Mouse (Mus musculus) yolk sac, embryonic 10.5 days (tissue): ENCODE measurements at regions not wholly inside any gene's neighbourhood (a gene's known extent, or its start where the extent isn't known, plus 50 kb on each side); places are given as distances from the start of the nearest gene placed in this dataset.

ENCODE experiments used
- DNase-seq: peaks from one replicate; pipeline ENCODE4 v3.0.0-alpha.2; 2017; ENCODE audit warnings: low spot score

DNA sequence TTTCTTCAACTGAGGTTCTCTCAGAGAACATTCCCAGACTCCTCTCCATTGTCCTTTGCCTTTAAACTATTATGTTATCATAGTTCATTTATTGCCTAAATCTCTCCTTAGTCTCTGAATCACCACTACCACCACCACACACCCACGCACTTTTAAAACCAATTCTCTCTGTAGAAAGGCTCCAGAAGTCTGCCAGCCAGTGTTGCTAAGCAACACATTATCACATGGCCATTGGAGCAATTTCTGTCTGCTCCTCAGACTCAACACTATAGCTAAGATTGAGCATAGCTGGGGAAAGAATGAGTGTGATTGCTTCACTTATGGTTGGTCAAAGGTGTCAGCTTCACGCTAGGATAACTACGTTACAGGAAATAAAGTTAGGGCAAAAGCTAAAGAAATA lies 59.3 kb downstream of the Trap1a start:
- DNase-seq, result no peak

GRCm38 (mm10) chrX:139416701-139417100 lies 63.5 kb upstream of the D330045A20Rik start:
- DNase-seq, result peak; percentile 17

DNA sequence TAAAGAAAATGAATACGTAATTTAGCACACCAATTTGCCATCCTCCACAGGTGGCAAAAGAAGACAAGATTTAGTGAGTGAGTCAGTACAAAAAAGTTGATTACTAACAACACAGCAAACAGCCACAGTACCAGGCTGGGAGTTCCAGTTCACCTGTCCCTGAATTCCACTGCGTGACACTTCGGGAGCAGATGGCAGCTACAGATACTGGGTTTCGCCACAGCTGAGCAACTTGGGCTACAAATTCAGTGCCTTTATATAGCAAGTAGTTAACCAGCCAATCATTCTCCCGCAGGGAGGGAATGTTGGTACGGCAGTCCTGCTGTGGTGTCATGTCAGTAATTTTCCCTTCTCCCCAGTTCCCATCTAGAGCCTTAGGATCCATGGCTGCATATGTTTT lies 60.3 kb upstream of the D330045A20Rik start:
- DNase-seq, result no peak

GRCm38 (mm10) chrX:139424307-139424706 lies 55.9 kb upstream of the D330045A20Rik start:
- DNase-seq, result no peak
